Mouse (Mus musculus) thymus, adult 2 months (tissue): ENCODE measurements around the gene C130050O18Rik. TPM values are rescaled to one million over a fixed set of nuclear protein-coding genes. Genes with fewer than 3 reads are reported as not detected.

Source experiments
- DNase-seq: peaks from one replicate; pipeline ENCODE4 v3.0.0; 2021
- H3K27ac ChIP-seq: fragments of 200-500 bp; 2 replicates; pipeline ENCODE4 v1.5.1; 2012; ENCODE audit warnings: low read length, control low read depth; ENCODE audit not compliant: control insufficient read depth, insufficient read depth
- H3K27me3 ChIP-seq: fragments of 200-500 bp; 2 replicates; pipeline ENCODE4 v1.6.1; 2012; ENCODE audit warnings: mild to moderate bottlenecking, low read length, moderate library complexity, mixed read lengths; ENCODE audit not compliant: control insufficient read depth, insufficient read depth
- H3K36me3 ChIP-seq: fragments of 200-500 bp; 2 replicates; pipeline ENCODE4 v1.6.1; 2012; ENCODE audit warnings: mild to moderate bottlenecking, low read length, moderate library complexity; ENCODE audit not compliant: control insufficient read depth, insufficient read depth
- H3K4me1 ChIP-seq: fragments of 200-500 bp; replicated peaks from 2 replicates; pipeline ENCODE4 v1.6.1; 2012; ENCODE audit warnings: low read length; ENCODE audit not compliant: control insufficient read depth, insufficient read depth
- H3K4me3 ChIP-seq: fragments of 200-500 bp; 2 replicates; pipeline ENCODE4 v1.5.1; 2012; ENCODE audit warnings: mild to moderate bottlenecking, low read length, control low read depth, moderate library complexity; ENCODE audit not compliant: control insufficient read depth, insufficient read depth
- CTCF ChIP-seq: fragments of 200-500 bp; IDR thresholded peaks from 2 replicates; pipeline ENCODE4 v1.5.1; 2012; ENCODE audit warnings: mild to moderate bottlenecking, control low read depth, low read length, moderate library complexity, borderline replicate concordance; ENCODE audit not compliant: control insufficient read depth, poor library complexity, insufficient read depth; ENCODE audit errors: extremely low read depth
- POLR2A ChIP-seq: fragments of 200-500 bp; IDR thresholded peaks from 2 replicates; pipeline ENCODE4 v1.6.1; 2012; ENCODE audit warnings: mild to moderate bottlenecking, low read length, control low read depth, moderate library complexity; ENCODE audit not compliant: control insufficient read depth, poor library complexity, insufficient read depth; ENCODE audit errors: extremely low read depth
- WGBS: fragments of 180-500 bp; shearing (Covaris S2); methylation state at CpG from one replicate; pipeline ENCODE4 v1.1.7; 2018; 5-methylcytosine and 5-hydroxymethylcytosine counted together
- polyA plus RNA-seq: library from polyadenylated mRNA; depleted of rRNA; stranded (reverse); fragments of >200 nt; gene quantifications from 2 replicates; pipeline ENCODE4 v1.2.3, GENCODE M21; 2012

The C130050O18Rik gene
- polyA plus RNA-seq, 1 experiment: 2.1 TPM

- no peak overlapping the region for H3K4me3 ChIP-seq
- TF ChIP-seq POLR2A (no peak), CTCF (no peak)
- WGBS: 80% methylated on average over 15 of the region's 15 CpGs
These were observed 6.7 kb downstream of the C130050O18Rik start for GRCm38 (mm10) chr5:139411665-139412314.

DNA sequence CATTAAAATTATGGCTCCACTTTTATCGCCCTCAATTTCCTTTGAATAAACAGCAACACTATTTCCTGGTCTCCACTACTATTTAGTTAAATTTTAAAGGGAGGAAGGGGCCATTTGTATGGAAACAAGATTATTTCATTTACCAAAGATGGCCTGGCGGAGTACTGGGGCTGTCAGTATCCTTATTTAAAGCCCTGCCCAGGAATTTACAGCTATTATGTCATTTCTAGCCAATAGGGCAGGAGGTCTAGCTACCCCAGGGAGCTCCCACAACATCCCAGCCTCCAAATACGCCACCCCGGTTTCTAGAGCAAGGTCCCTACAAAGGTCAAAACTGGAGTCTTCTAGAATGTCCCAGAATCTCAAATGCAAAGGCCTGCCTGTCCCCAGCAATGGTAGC is 8.5 kb downstream of the C130050O18Rik start:
- TF ChIP-seq POLR2A (no peak), CTCF (no peak)
- Histone ChIP-seq H3K4me3 (no peak overlapping the region), H3K27me3 (no peaks in the 10 kb centered on the region), H3K4me1 (peaks cover 8% of the 10 kb centered on the region), H3K36me3 (no peaks in the 10 kb centered on the region), H3K27ac (no peak overlapping the region)
- DNase-seq: no peak
- WGBS: over 99% methylated on average over 4 of the region's 4 CpGs

More at GRCm38 (mm10) chr5:139411665-139412314, 6.7 kb downstream of the C130050O18Rik start:
- peaks cover 14% of the 10 kb centered on the region for H3K4me1 ChIP-seq
- no peaks in the 10 kb centered on the region for H3K36me3 ChIP-seq
- H3K27me3 ChIP-seq: no peaks in the 10 kb centered on the region
- DNase-seq: no peak
- no peak overlapping the region for H3K27ac ChIP-seq

- no peak overlapping the region for H3K4me3 ChIP-seq
These were observed 9.9 kb downstream of the C130050O18Rik start for GRCm38 (mm10) chr5:139415001-139415400.

GRCm38 (mm10) chr5:139416942-139417341 is 11.9 kb downstream of the C130050O18Rik start:
- H3K4me3 ChIP-seq: no peak overlapping the region
- no peaks in the 10 kb centered on the region for H3K36me3 ChIP-seq
- no peak overlapping the region for H3K27ac ChIP-seq
- TF ChIP-seq POLR2A (no peak), CTCF (no peak)
- no peaks in the 10 kb centered on the region for H3K27me3 ChIP-seq
- DNase-seq: peak; percentile 30
- 96% methylated on average over 4 of the region's 4 CpGs for WGBS
- H3K4me1 ChIP-seq: peaks cover 36% of the 10 kb centered on the region

More at GRCm38 (mm10) chr5:139415001-139415400, 9.9 kb downstream of the C130050O18Rik start:
- 94% methylated on average over 5 of the region's 5 CpGs for WGBS
- H3K27ac ChIP-seq: no peak overlapping the region
- no peaks in the 10 kb centered on the region for H3K36me3 ChIP-seq
- H3K27me3 ChIP-seq: no peaks in the 10 kb centered on the region
- TF ChIP-seq POLR2A: no peak
- no peak for TF ChIP-seq CTCF
- DNase-seq: no peak
- peaks cover 22% of the 10 kb centered on the region for H3K4me1 ChIP-seq

- no peak for DNase-seq
- no peaks in the 10 kb centered on the region for H3K27me3 ChIP-seq
- WGBS: 98% methylated on average over 3 of the region's 3 CpGs
- peaks cover 38% of the 10 kb centered on the region for H3K4me1 ChIP-seq
- H3K4me3 ChIP-seq: no peak overlapping the region
- H3K27ac ChIP-seq: no peak overlapping the region
- H3K36me3 ChIP-seq: no peaks in the 10 kb centered on the region
- TF ChIP-seq CTCF (no peak), POLR2A (no peak)
These were observed 12.4 kb downstream of the C130050O18Rik start for GRCm38 (mm10) chr5:139417480-139417879.

GRCm38 (mm10) chr5:139418110-139418509 is 13.0 kb downstream of the C130050O18Rik start:
- Histone ChIP-seq H3K4me3 (no peak overlapping the region), H3K27me3 (no peaks in the 10 kb centered on the region), H3K36me3 (no peaks in the 10 kb centered on the region), H3K27ac (peak overlapping the region; percentile 75), H3K4me1 (peaks cover 38% of the 10 kb centered on the region)
- TF ChIP-seq POLR2A (no peak), CTCF (no peak)
- DNase-seq: no peak
- WGBS: 61% methylated on average over 2 of the region's 2 CpGs

- H3K4me3 ChIP-seq: no peak overlapping the region
- no peaks in the 10 kb centered on the region for H3K27me3 ChIP-seq
- TF ChIP-seq POLR2A (no peak), CTCF (no peak)
- H3K27ac ChIP-seq: peak overlapping the region; percentile 75
- peak; percentile 66 for DNase-seq
- peaks cover 38% of the 10 kb centered on the region for H3K4me1 ChIP-seq
- 6% methylated on average over 3 of the region's 3 CpGs for WGBS
- H3K36me3 ChIP-seq: no peaks in the 10 kb centered on the region
These were observed 13.6 kb downstream of the C130050O18Rik start for GRCm38 (mm10) chr5:139418633-139419032.
